Mouse (Mus musculus) brain, embryonic 14.5 days (tissue): ENCODE data around the gene Dars2.

ENCODE experiments used
- CTCF ChIP-seq: fragments of 200-500 bp; IDR thresholded peaks from 2 replicates; pipeline ENCODE4 v1.5.1; 2012; ENCODE audit warnings: inconsistent platforms, mild to moderate bottlenecking, moderate library complexity, borderline replicate concordance; ENCODE audit not compliant: insufficient read depth, insufficient read length; ENCODE audit errors: extremely low read depth
- POLR2A ChIP-seq: fragments of 200-500 bp; IDR thresholded peaks from 2 replicates; pipeline ENCODE4 v1.6.1; 2012; ENCODE audit warnings: mild to moderate bottlenecking, inconsistent platforms, borderline replicate concordance; ENCODE audit not compliant: poor library complexity, insufficient read depth, insufficient read length, severe bottlenecking; ENCODE audit errors: extremely low read depth

DNA sequence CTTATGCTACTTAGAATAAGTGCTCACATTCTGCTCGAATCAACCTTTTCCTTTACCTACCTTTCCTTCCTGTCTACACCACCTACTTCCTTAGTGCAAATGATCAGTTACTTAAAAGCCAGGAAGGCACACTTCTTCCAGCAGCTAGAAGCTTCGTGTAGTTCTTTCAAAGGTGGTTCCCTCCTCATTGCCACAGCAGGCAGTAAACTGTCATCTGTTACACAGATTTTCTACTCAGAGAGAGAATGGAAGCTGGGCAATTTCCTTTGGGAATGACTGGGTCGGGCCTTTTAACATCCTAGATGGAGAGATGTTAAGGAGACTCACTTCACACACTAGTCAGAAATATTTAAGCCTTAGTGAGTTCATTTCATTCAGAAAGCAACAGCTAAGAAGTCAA, 64.9 kb downstream of the Dars2 start:
- TF ChIP-seq CTCF: no peak
- no peak for TF ChIP-seq POLR2A
